Mouse (Mus musculus) MEL (cell line): ENCODE measurements at regions not wholly inside any gene's neighbourhood (a gene's known extent, or its start where the extent isn't known, plus 50 kb on each side); places are given as distances from the start of the nearest gene placed in this dataset.

ENCODE experiments used
- CHD2 ChIP-seq: IDR thresholded peaks from 2 replicates; pipeline ENCODE4 v1.6.1; 2011; ENCODE audit warnings: low read length, improper control_type of control experiment
- CTCF ChIP-seq, 3 experiments: IDR thresholded peaks in 2 of 3; conservative IDR thresholded peaks in 1 of 3; 2 replicates each; pipeline ENCODE4 v1.5.1; 2011 to 2012; ENCODE audit warnings: low read length in 3 of 3, low read depth in 2 of 3, mild to moderate bottlenecking in 2 of 3, improper control_type of control experiment in 1 of 3, inconsistent platforms in 1 of 3, mixed read lengths in 1 of 3, moderate library complexity in 1 of 3; ENCODE audit not compliant: control insufficient read depth in 1 of 3, insufficient read depth in 1 of 3, poor library complexity in 1 of 3, severe bottlenecking in 1 of 3
- GATA1 ChIP-seq: IDR thresholded peaks from 2 replicates; pipeline ENCODE4 v1.6.1; 2011; ENCODE audit warnings: low read depth, low read length, improper control_type of control experiment
- HCFC1 ChIP-seq: IDR thresholded peaks from 2 replicates; pipeline ENCODE4 v1.6.1; 2012; ENCODE audit warnings: low read depth, mild to moderate bottlenecking, inconsistent platforms, low read length, improper control_type of control experiment, moderate library complexity
- NRF1 ChIP-seq: IDR thresholded peaks from 2 replicates; pipeline ENCODE4 v1.6.1; 2014; ENCODE audit warnings: low read depth, mild to moderate bottlenecking, inconsistent platforms, low read length, improper control_type of control experiment, moderate library complexity; ENCODE audit not compliant: poor library complexity, insufficient read depth, severe bottlenecking
- POLR2A ChIP-seq, 2 experiments: IDR thresholded peaks; 2 replicates each; pipeline ENCODE4 v1.6.1; 2011 to 2012; ENCODE audit warnings: low read length in 2 of 2, mild to moderate bottlenecking in 2 of 2, control low read depth in 1 of 2, improper control_type of control experiment in 1 of 2, low read depth in 1 of 2, moderate library complexity in 1 of 2; ENCODE audit not compliant: control insufficient read depth in 1 of 2, insufficient read depth in 1 of 2, poor library complexity in 1 of 2

DNA sequence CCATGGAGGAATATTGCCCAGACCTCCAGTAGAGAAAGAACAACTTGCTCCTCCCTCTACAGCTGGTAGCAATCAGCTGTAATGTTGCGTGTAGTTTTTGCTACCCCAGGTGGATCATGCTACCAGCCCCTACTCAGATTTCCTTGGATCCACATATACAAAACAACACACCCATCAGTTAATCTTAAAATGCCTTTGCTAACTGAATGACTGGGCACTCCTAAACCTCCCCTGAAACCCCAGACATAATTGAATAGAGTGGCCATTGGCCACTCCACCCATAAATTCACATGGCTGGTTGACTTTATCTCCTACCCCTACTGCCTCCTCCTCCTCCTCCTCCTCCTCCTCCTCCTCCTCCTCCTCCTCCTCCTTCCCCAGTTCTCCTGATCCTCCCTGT, 1494.7 kb upstream of the Gm6569 start:
- TF ChIP-seq GATA1 (no peak), CTCF (IDR thresholded peaks at IDR 0.05 in 2 of 3, conservative IDR thresholded peaks at IDR 0.05 in 1 of 3; ENCODE audit: control insufficient read depth in 1 of 3, insufficient read depth in 1 of 3, low read depth in 2 of 3, low read length in 3 of 3, poor library complexity in 1 of 3, severe bottlenecking in 1 of 3) (no peak), CHD2 (no peak), HCFC1 (no peak), NRF1 (no peak), POLR2A (IDR thresholded peaks at IDR 0.05; ENCODE audit: control insufficient read depth in 1 of 2, insufficient read depth in 1 of 2, low read depth in 1 of 2, low read length in 2 of 2, poor library complexity in 1 of 2) (no peak)
